Mouse (Mus musculus) brain, embryonic 14.5 days (tissue): ENCODE measurements around the gene Gulp1.

Experiments used
- CTCF ChIP-seq: fragments of 200-500 bp; IDR thresholded peaks from 2 replicates; pipeline ENCODE4 v1.5.1; 2012; ENCODE audit warnings: inconsistent platforms, mild to moderate bottlenecking, moderate library complexity, borderline replicate concordance; ENCODE audit not compliant: insufficient read depth, insufficient read length; ENCODE audit errors: extremely low read depth
- POLR2A ChIP-seq: fragments of 200-500 bp; IDR thresholded peaks from 2 replicates; pipeline ENCODE4 v1.6.1; 2012; ENCODE audit warnings: mild to moderate bottlenecking, inconsistent platforms, borderline replicate concordance; ENCODE audit not compliant: poor library complexity, insufficient read depth, insufficient read length, severe bottlenecking; ENCODE audit errors: extremely low read depth

GRCm38 (mm10) chr1:44745711-44746110 is 194.4 kb downstream of the Gulp1 start:
- TF ChIP-seq CTCF (no peak), POLR2A (no peak)
